Mouse (Mus musculus): ENCODE results near the gene Rwdd2a. TPM values are rescaled to one million over a fixed set of nuclear protein-coding genes. Genes with fewer than 3 reads are reported as not detected.

Gene Rwdd2a
- polyA plus RNA-seq (2012; rRNA removed), result 5.8 and 6.9 TPM in 2 replicates

GRCm38 (mm10) chr9:86571540-86572135 lies at the start of gene Rwdd2a, which contains the start of gene Pgm3:
TSS of gene Rwdd2a (plus strand) at chr9:86571991.
TSS of gene Pgm3 (minus strand) at chr9:86571842.

Other genes with a start within 250 kb of the Rwdd2a start
- gene Ube2cbp, start 107.0 kb upstream of the Rwdd2a start, polyA plus RNA-seq (2012; rRNA removed), result 4.5 and 4.9 TPM in 2 replicates
- 37.1 and 40.7 TPM in 2 replicates for gene Dop1a, start 104.8 kb upstream of the Rwdd2a start, polyA plus RNA-seq (2012; rRNA removed)
- gene Pgm3, start 149 bp upstream of the Rwdd2a start, polyA plus RNA-seq (2012; rRNA removed), result 21.1 and 23.0 TPM in 2 replicates
- 18.0 and 22.1 TPM in 2 replicates for gene Me1, start 124.0 kb downstream of the Rwdd2a start, polyA plus RNA-seq (2012; rRNA removed)
- gene Prss35, start 171.7 kb downstream of the Rwdd2a start, polyA plus RNA-seq (2012; rRNA removed), result 3.6 and 11.7 TPM in 2 replicates

Measured in central nervous system, embryonic 14 days (tissue).